Mouse (Mus musculus) spleen, embryonic (tissue): ENCODE results near the gene Rab3c.

Experiments
- CTCF ChIA-PET: fragments of 350-600 bp; sonication (Branson Sonifier 250); formaldehyde crosslinking; loops from one replicate; lab custom pipeline; 2022; lab: Charles Lee

Rab3c gene

DNA sequence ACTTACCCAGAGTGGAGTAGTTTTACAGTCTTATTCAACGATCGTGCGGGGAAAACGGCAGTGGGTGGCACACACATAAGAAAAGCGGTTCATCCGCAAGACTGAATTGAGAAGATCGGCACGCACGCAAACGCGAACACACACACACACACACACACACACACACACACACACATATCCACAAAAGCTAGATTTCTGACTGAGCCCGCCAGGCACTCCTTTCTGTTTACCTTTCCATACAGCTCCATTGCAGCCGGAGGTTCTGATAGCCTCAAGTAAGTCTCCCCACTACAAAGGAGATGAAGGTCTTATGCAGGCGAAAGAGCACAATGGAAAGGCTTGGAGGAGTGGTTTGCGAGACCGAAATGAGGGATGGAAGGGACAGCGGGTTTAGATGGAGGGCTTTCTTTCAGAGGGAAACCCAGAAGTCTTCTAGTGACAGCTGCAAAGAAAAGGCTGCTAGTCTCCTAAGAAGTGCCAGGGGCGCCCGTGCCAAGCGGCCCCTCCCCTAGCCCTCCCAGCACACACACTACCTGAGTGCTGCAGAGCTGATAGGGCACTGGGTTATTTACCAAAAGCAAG is at the start of gene Rab3c:
Rab3c (minus strand) TSS at position 434 of the 582 bp plus-strand sequence.
- CTCF ChIA-PET: no interaction called here

DNA sequence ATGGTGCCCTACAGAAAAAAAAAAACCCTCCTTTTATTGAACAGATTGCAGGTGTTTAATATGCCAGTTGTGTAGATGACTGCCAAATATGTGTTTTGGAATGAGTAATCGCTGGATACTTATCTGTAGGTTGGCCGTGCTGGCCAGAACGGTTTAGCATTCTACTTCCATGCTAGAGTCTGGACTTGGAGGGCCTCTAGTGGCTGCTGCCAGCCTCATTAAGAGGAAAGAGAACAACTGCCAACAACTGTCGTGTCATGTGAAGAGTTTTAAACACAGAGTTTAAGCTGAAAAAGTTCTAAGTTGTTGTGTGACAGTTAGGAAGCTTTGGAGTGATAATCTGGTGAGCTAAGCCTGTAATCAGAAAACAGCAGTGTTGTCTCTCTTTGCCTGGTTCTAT is 38.0 kb upstream of the Rab3c start:
- CTCF ChIA-PET: no interaction called here

DNA sequence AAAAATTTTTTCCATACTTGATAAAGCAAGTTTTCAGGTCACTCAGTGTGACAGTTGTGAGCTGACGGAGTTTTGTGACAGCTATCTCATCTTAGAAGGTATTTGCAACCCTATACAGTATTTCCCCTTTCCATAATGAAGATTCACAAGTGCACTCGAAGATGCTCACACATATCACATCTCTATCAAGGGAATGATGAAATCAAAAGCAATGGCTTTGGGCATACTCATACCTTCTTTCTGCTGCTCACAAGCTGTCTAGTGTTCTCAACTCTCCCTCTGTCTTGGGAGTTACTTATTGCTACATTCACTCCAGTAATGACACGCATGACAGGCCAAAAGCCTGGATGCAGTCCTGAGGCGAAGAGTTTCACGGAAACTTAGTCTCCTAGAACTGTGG is 26.4 kb upstream of the Rab3c start:
- CTCF ChIA-PET: no interaction called here

DNA sequence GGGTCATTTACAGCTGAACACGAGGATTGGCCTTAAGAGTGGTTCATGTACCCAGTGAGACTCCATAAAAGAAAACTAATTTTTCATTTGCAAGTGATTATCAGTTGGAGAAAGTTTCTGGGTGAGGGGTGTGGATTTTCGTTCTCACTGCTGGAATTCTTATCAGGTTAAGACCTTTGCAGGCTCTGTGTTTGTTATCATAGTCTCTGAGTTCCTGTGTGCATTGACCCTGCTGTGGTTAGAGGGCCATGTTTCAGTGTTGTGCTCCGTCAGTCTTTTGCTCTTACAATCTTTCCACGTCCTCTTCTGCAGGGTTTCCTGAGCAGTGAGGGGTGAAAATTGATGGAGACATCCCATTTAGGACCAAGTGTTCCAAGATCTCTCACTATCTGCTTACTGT is 16.3 kb upstream of the Rab3c start:
- CTCF ChIA-PET: no interaction called here

DNA sequence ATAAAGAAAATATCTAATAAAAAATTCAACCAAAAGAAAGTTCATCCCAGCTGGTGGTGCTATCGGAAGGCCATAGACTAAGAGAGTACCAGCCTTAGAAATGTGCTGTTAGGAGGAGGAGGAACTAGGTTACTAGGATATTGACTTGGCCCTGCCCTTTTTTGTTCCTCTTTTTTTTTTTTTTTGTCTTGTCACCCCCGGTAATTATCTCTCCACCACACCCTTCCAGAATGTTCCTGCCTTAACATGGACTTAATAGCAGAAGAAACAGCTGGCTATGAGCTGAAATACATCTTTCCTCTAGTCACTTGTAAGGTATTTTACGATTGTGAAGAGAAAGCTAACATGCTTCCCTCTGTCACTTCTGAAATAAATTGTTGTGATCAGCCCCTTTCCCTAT is 7.7 kb upstream of the Rab3c start:
- CTCF ChIA-PET: no interaction called here

DNA sequence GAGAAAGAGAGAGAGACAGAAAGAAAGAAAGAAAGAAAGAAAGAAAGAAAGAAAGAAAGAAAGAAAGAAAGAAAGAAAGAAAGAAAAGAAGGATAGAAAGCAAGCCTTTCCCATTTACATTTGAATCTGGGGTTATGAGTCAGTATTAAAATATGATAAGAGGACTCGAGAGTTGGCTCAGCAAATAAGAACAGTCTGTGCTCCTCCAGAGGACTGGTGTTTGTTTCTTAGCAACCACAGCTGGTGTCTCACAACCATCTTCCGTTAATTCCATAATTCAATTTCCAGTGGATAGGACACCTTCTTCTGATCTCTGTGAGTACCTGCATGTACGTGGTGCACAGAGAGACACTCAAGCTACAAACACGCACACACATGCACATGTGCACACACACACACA is 3.0 kb upstream of the Rab3c start:
- CTCF ChIA-PET: no interaction called here

DNA sequence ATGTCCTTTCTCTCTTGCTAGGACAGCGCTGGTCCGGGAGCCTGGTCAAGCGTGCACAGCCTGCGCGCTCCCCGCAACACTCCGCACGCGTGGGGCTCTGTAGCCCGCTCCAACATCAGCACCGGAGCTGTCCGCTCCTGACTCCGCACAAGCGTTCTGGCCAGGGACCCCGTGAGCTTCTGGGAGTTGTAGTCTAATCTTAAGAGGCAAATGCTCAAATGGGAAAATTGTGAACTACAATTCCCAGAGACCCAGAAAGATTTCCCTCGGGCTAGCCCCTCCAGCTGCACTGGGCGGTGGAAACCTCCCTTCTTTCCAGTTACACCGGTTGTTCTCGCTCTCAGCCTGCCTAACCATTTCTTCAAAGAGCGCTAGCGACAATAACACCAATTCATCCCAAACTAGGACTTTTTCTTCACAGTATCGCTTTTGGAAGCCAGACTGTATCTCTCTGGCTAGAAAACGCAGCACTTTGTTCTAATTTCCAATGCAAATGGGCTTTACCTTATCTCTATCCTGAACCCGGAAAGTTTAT is 701 bp downstream of the Rab3c start:
- CTCF ChIA-PET: no interaction called here

DNA sequence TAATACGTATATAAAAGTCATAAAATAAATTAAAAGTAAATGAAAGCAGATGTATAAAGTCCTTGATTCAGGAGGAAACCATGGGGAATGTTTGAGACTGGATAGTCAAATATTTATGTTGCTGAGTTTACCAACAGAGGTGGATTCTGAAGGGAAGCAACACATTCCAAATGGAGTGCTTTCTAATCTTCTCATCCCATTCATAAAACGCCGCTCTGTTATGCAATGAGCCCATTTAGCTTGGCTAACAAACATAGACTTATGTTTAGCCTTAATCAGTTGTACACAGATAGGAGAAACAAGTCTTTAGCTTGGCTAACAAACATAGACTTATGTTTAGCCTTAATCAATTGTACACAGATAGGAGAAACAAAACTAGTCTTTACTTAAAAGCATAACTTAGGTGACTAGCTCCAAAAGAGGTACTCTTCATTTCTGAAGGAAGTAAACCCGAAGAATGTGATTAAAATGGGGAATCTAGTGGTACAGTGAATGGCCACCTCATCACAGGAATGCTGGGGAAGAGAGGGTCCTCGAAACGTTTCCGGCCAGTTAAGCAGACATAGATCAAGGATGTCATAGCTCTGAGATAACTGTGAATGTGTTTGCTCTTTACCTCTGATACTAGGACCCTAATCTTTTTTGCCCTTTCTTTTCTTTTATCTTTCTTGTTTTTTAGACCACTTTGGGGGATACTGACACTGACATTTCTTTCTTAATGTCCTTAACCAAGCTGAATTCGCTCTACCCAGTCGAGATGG is 1.6 kb downstream of the Rab3c start:
- CTCF ChIA-PET: no interaction called here

DNA sequence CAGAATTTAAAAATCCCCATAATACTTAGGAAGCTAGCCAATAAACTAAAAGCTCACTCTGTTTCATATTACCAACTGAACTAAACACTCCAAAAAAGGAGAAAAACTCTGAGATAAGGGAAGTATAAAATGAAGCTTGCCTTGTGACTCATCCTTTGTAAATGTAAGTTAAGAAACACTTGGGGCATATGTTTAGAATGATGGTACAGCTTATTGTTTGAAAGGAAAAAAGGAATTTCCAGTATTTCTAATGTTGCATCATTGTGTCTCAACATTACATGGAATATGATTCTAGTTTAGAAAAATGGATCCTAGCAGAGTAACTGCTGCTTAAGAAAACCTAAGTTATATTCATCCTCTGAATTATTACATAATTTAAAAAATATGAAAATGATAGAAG is 3.1 kb downstream of the Rab3c start:
- CTCF ChIA-PET: no interaction called here

DNA sequence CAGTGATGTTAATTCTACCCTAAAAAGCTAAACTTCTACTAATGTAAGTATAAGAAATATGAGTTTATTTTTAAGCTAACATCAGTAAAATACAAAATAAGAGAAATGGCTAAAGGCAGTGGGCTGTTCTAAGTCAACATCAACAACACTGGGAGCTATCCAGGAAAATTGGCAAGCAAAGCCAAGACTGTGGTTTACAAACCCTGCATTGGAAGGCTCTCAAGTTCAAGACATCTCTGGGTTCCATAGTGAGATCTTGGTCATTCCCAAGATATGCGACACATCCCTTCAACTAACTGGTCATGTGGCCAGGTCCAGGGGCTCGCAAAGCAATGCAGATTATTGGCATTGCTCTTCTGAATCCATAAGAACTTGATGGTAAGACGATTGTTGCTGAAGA is 5.3 kb downstream of the Rab3c start:
- CTCF ChIA-PET: no interaction called here

DNA sequence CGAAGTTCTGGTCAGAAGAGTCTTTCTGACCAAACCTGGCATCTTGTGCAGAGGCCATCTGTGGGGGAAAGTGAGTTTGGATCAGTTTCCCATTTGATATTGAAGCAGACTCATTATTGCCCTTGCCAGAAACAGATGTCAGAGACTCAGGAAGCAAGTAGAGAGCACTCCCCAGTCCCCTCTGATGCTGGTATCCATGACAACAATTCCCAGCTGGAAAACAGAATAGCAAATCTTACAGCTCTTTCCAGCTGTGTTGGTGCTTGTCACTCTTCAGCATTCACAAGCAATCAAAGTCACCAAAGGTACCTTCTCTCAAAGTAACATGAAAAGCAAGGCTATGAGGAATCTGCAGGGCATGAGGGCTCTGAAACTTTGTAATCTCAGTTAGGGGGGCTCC is 20.1 kb downstream of the Rab3c start:
- CTCF ChIA-PET: no interaction called here

DNA sequence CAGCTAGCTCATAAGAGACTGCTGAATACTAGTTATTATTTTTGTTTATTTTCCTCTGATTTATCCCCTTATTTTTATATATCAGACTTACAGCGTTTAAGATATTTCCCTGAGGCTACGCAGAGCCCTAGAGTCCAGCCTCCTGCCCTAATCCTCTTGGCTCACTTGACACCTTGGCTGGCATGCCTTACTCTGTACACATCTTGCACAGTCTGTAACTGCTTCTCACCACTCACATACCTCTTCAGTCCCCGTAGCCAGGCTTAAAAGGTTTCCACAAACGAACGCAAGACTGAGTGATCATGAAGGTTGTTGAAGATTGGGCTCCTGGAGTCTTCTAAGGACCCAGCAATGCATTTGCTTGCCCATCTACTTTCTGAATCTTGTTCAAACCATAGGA is 29.3 kb downstream of the Rab3c start:
- CTCF ChIA-PET: no interaction called here

DNA sequence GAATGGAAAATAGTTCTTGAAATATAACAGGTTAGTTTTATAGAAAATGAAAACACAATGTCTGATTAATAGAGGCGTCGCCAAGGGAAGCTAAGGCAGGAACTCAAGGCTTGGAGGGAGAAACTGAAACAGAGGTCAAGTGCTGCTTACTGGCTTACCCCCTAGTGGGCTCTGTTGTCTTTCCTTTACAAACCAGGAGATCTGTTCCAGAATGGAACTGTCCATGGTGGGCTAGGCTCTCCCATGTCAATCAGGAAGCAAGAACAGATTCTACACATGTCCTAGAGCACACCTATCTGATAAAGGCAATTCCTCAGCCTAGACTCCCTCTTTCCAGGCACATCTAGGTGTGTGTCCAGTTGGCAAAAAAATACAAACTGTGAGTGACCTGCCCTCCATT is 32.3 kb downstream of the Rab3c start:
- CTCF ChIA-PET: no interaction called here

DNA sequence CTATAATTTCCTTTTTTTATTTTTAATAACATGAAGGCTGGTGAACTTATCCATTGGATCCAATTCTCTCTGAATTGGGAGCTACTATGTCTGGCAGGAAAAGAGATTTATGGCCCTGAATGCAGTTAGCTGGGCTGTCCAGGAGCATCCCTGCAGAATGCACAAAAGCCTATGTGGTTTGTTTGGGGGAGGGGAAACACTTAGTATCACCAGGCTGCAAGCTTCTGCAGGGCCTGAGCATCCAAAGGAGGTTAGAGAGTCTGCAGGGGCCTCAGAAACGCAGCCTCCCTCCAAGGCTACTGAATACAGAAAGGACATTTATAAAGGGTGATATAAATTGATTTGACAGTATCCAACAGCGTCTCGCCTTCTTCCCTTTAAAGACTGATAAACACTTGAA is 41.8 kb downstream of the Rab3c start:
- CTCF ChIA-PET: no interaction called here

DNA sequence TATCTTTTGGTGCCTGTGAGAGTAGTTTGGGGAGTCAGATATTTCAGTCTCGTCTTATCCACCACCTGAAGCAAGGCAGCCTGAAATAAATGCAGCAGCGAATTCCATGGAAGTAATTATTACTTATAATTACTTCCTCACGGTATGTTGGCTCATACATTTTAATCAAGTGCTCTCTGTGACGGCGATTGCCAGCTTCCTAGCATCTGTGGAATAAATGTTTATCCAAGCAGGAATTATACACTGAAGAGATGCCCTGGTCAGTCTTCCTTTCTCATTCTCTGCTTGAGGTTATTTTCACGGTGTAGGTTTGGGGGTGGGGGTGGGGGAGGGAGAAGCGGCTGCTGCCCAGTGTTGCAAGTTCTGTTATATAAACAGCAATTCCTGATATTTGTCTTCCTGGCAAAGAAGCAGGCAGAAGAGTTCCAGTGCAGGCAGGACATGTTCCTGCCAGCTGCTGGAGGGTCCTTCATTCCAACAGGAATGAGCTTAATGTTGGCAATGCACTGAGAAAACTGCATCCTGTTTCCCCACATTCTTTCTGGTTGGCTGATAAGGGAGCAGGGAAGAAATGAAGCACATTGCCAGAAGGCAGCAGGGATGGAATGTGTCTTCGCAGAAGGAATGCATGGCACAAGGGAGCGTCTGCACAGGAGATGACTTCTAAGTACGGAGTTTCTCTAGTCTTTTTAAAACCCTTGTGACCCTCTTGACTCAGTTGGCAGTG is 43.4 kb downstream of the Rab3c start:
- CTCF ChIA-PET: no interaction called here

DNA sequence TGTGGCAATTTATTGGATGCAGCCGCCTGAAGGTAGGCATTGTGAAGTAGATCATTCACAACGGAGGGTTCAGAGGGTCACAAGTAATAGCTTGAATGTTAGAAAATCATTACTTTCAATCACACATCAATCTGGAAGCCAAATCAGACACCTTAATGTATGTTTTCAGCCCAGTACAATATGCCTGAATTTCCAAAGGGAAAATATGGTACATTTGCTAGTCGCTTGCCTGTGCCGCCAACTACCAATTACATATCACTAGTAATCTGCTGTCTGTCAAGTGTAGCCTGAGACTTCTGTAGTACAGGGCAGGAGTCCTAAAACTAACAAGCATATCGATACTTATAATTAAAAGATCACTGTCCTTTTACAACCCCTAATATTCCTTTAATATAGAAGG is 47.4 kb downstream of the Rab3c start:
- CTCF ChIA-PET: no interaction called here

DNA sequence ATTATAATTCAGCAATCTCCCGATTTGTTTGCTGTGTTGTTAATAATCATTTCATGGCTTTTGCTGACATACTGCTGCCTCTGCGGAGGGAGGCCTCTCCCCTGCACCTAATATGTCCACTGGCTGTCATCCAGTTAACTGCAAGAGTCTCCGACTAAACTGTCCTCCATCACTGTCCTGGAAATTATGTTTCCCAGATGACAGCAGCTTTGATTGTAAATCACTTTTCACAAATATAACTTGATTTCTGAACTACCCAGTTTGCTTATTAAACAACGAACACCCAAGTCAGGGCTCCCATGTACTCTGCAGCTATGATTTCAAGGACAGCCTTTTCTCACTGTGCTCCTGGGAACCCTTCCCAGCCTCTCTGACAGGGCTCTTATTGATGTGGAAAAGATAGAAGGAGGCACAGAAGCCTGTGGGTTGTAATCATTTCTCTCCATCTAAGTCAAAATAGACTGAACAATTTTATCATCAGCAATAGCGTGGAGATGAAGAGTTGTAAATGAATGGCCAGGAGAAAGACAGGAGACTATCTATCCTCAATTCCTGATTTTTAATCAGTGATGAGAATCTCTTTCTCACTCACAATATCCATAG is 49.6 kb downstream of the Rab3c start:
- CTCF ChIA-PET: interaction anchor here (0.7 kb wide), 1 partner anchor 373 kb away, joined by 3 read pairs; no protein-coding TSS in a partner anchor

DNA sequence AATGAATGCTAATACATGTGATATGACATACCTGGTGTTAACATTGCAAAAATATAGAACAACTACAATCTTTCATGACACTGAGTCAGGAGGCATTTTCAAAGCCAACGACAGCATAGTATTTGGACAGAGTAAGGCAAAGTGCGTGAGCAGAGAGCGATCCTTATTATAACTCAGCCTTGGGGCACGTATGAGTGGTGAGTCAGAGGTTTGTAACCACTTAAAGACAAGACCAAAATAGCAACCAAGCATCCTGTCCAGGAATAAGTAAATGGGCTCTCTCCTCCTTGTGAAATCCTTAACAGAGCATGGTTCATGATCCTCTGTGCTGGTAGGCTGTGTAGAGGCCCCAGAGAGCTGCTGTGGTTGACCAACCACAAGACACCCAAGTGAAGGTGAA is 50.8 kb downstream of the Rab3c start:
- CTCF ChIA-PET: no interaction called here

DNA sequence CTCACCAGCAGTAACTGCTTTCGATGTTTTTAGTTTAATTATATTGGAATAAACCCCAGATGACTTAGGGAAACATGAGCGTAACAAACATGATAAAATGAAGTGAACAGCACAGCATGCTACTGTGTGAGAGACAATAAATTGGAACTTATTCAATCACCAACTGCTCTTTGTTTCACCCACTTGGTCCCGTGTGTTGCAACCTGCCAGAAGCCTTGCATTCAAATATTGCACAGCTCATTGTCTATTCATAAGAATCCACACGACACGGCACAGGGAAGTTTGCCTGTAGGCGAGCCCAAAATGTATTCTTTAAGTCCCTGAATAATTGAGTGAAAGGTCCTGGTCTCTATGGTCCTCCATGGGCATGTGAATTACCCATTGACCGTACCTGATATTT is 61.6 kb downstream of the Rab3c start:
- CTCF ChIA-PET: no interaction called here

DNA sequence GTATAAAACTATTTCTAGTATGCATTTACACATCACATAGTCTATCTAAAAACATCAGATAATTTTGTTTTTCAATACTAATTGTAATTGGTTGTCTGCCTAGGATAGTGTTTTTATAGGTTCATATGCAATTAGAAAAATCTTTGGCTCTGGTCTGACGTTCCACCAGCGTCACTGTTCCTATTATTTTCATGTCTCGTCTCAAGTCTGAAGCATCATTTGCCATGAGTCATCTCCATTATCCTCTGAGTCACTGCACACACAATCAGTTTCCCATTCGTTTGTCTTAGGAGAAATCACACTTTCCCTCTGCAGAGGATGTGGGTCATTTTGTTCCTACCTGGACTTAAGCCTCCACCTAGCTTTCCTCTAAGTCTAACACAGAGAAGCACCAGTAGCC is 62.3 kb downstream of the Rab3c start:
- CTCF ChIA-PET: no interaction called here

DNA sequence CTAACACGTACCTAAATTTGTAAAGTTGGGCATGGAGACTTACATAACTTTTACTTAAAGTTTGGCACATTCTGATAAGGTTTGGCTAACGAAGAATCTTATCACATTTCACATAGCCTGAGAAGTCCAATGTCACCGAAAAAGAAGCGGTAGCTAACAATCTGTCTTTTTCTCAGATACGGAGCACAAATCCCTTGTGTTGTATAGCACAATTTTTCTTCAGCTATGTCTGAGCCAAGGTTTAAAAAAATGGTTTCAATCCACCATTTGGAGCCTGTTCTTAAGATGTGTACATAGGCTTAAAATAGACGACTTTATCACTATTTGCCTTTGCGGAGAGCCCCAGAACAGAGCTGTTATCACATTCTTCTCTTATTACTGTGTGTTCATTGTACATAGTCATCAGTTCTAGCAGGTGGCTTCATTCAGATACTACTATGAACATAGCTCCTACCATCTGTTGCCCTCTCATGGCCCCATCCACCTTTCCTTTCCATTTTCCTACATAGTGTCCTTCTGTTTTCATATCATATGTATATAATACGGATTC is 69.2 kb downstream of the Rab3c start:
- CTCF ChIA-PET: no interaction called here

DNA sequence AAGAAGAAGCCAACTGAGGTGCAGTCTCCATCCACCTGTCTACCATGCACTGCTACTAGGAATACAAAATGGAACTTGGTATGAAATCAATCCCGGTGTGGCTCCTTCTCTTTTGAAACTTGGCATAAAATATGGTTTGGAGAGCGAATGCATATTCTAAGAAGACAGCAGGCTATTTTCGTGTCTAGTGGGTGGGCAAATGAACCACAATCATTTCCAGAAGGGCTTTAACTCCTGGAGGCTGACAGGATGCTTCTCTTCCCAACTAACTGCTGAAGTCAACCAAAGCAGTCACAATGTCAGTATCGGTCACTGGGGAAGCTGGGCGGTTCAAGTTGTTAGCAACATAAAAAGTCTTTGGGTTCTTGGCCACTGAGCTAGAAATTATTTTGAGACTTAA is 81.9 kb downstream of the Rab3c start:
- CTCF ChIA-PET: no interaction called here
